Mouse (Mus musculus): Measurements from ENCODE around the gene E4f1. TPM values are rescaled to one million over a fixed set of nuclear protein-coding genes. Genes with fewer than 3 reads are reported as not detected.
A peak's percentile ranks its signal among the peaks of the same experiment; 100 is the strongest.

The E4f1 gene
- polyA plus RNA-seq (2016; fragmentation: Nextera tagmentation; extraction: Ambion mirVana): 37.9 and 38.5 TPM in 2 replicates

DNA sequence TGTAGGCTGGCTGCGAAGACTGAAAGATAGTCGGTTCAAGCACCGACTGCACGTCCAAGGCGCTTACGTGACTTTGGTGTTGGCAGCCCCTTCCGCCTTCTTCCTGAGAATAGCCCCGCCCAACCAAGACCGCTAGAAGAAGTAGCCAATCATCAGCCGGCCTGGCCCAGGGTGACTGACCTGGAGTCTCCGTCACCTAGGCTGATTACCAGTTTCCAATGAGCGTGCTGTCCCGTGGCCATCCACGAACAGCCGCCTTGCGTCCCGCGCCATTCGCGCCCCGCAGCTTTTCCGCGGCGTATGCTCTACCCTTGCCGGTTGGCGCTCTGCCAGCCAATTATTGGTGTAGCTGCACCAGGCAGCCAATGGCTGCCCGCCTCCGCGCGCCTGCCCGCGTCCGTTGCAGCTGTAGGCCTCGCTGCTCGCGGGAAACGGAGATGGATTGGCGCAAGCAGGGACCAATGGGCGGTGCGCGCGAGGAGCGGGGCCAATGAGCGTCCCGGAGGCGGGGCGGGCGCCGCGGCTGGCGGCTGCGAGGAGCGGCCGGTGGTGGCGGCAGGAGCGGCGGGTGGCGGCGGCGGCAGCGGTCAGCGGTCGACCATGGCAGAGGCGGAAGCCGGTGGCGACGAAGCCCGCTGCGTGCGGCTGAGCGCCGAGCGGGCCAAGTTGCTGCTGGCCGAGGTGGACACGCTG lies at the start of gene E4f1, which contains the start of gene Pgp:
Gene E4f1, minus strand, starts transcription at position 404 of the 693 bp plus-strand sequence.
Gene Pgp, plus strand, starts transcription at position 483 of the 693 bp plus-strand sequence.
- H3K4me3 ChIP-seq: peak within 1 kb of the TSS; percentile 84

DNA sequence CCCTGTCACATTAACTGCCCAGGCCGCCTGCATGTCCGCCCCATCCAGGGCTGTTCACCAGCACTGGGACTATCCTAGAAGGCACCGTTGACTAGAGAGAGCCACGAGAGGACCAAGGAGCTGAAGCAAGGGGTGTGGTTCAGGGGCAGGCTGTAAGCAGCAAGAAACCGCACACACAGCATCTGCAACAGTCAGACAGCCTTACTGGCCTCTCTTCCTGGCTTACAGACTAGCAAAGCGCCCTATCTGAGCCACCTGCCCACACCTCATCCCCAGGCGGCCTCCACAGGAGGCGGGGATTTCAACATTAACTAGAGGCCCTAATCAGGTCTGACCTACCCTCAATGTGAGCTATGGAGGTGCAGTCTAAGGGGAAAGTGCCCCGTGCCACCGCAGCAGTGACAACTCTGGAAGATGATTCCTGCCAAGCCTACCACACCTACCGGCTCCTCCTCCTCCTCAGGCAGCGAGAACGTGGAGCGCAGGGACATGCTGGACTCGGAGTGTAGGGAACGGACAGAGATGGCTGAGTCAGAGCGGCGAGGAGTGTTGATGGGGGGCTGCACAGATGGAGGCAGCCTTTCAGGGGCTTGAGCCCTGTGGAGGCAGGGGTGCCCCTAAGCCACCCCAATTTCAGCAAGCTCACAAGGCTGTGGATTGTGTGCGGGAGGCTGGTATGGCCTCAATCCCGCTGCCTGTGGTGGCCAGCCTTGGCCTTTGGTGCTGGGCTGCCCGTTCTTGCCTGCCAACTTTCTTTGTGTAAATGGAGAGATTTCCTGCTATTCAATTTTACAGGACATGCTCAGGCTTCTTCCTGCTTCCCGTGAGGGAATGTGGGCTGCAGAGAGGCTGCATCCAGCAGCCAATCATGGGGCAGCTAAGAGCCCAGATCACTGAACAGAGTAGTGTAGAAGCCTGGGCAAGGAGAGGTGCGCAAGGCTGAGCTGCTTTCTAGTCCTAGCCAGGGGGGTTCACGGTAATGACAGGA lies 44.5 kb upstream of the E4f1 start:
- WGBS: 90% methylated on average over 24 of the region's 24 CpGs
- Histone ChIP-seq H3K27me3 (replicated peaks) (no peaks in the 10 kb centered on the region), H3K4me3 (no peak overlapping the region), H3K9me3 (no peaks in the 10 kb centered on the region), H3K4me1 (no peaks in the 10 kb centered on the region; the same call in 1 of the 2 replicates), H3K9ac (no peak overlapping the region), H3K36me3 (peaks cover 90% of the 10 kb centered on the region), H3K4me2 (replicated peaks) (0 out of 2 replicates have a peak overlapping the region, but pooled peaks have one; percentile 7), H3K27ac (no peak overlapping the region)
- ATAC-seq (ENCODE audit: low FRiP score, low read depth): no peak

More for the DNA sequence above, at the start of gene E4f1, which contains the start of gene Pgp:
- Histone ChIP-seq H3K27ac (peak within 1 kb of the TSS; percentile 68; the same call in 1 of the 2 replicates), H3K36me3 (peaks cover 16% of the 10 kb centered on the region), H3K9ac (peak within 1 kb of the TSS; percentile 88), H3K4me2 (replicated peaks) (peak within 1 kb of the TSS; percentile 100), H3K9me3 (no peaks in the 10 kb centered on the region), H3K27me3 (replicated peaks) (no peaks in the 10 kb centered on the region), H3K4me1 (peaks cover 36% of the 10 kb centered on the region)
- under 1% methylated on average over 75 of the region's 75 CpGs for WGBS
- ATAC-seq (ENCODE audit: low FRiP score, low read depth): peak; percentile 98

DNA sequence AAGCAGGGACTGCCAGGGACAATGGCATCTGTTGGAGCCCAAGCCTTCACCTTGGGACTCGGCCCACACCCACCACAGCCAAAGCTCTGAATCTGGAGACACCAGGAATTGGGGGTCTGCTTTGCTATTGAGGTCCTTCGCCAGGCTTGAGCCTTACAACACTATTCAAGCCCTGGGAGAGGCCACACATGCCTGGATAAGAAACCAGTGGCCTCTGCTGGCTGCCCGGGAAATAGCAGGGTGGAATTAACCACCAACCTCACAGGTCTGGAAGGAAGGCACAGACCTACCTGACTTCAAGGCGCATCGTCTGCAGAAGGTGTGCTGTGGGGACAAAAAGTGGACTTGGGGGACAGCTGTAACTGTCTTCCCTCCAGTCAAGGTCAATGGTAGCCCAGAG lies 43.5 kb upstream of the E4f1 start:
- Histone ChIP-seq H3K27ac (no peak overlapping the region), H3K27me3 (replicated peaks) (no peaks in the 10 kb centered on the region), H3K4me2 (replicated peaks) (0 out of 2 replicates have a peak overlapping the region, but pooled peaks have one; percentile 7), H3K4me3 (no peak overlapping the region), H3K9ac (no peak overlapping the region), H3K36me3 (peaks cover 93% of the 10 kb centered on the region), H3K9me3 (no peaks in the 10 kb centered on the region), H3K4me1 (no peaks in the 10 kb centered on the region; the same call in 1 of the 2 replicates)
- 64% methylated on average over 5 of the region's 5 CpGs for WGBS
- no peak for ATAC-seq (ENCODE audit: low FRiP score, low read depth)

DNA sequence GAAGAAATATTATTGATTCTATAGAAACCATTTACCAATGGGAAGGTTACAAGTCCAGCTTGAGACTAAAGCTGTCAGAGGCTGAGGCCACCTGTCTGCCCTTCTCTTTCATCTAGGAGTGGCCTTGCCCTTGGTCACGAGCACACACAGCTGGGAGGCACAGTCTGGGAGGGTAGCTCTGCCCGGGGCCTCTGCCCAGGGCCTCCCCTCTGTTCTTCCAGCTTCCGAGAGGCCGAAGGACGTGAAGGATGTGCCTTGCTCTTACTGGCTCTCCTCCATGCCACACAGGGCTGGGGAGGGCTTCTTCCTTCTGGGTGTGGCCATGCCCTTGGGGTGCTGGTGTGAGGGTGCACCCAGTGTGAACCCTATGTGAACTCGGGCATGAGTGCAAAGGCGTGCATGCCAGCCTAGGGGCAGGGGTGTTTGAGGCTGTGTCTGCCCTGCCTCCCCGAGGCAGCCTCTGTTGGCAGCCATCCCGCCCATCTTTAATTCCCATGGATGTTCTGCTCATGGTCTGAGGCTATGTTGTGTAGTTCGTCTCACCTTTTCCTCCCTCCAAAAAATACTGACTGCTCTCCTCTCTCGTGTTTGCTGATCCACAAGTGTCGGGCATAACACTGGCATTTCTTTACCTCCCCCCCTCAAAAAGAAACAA lies 37.8 kb upstream of the E4f1 start:
- H3K9ac ChIP-seq: no peak overlapping the region
- no peaks in the 10 kb centered on the region for H3K9me3 ChIP-seq
- H3K27me3 ChIP-seq (replicated peaks): 0 out of 2 replicates have a peak, but pooled peaks cover 3% of the 10 kb centered on the region
- WGBS: 88% methylated on average over 12 of the region's 12 CpGs
- no peak overlapping the region for H3K4me3 ChIP-seq
- peaks cover 7% of the 10 kb centered on the region for H3K4me1 ChIP-seq
- peaks cover 86% of the 10 kb centered on the region for H3K36me3 ChIP-seq
- H3K4me2 ChIP-seq (replicated peaks): no peak overlapping the region
- H3K27ac ChIP-seq: no peak overlapping the region
- no peak for ATAC-seq (ENCODE audit: low FRiP score, low read depth)

DNA sequence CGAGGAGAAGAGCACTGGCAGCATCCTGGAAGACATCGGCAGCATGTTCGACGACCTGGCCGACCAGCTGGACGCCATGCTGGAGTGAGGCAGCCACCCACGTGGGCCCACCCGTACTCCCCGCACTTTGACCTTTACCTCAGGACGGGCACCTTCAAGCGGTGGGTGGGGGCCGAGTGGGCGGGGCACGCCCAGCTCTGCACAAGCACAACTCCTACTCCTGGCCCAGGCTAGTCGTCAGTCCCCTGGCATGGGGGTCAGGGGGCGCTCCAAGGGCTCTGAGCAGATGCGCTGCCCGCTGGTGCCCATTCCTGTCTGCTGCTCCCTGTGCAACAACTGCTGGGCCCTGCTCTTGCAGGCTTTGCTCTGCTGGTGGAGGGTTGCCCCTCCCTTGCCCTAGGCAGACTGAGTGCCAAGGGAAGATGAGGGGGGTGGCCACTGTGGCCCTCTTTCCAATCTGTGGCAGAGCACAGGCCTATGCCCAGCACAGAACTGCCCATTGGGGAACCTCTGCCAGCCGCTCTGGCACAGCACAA lies 37.1 kb upstream of the E4f1 start:
- Histone ChIP-seq H3K4me1 (peaks cover 7% of the 10 kb centered on the region), H3K4me2 (replicated peaks) (no peak overlapping the region), H3K36me3 (peaks cover 87% of the 10 kb centered on the region), H3K9ac (no peak overlapping the region), H3K27me3 (replicated peaks) (0 out of 2 replicates have a peak, but pooled peaks cover 3% of the 10 kb centered on the region), H3K9me3 (no peaks in the 10 kb centered on the region), H3K27ac (no peak overlapping the region), H3K4me3 (no peak overlapping the region)
- 59% methylated on average over 19 of the region's 19 CpGs for WGBS
- ATAC-seq (ENCODE audit: low FRiP score, low read depth): 0 out of 2 replicates have a peak, but pooled peaks have one; percentile 10

DNA sequence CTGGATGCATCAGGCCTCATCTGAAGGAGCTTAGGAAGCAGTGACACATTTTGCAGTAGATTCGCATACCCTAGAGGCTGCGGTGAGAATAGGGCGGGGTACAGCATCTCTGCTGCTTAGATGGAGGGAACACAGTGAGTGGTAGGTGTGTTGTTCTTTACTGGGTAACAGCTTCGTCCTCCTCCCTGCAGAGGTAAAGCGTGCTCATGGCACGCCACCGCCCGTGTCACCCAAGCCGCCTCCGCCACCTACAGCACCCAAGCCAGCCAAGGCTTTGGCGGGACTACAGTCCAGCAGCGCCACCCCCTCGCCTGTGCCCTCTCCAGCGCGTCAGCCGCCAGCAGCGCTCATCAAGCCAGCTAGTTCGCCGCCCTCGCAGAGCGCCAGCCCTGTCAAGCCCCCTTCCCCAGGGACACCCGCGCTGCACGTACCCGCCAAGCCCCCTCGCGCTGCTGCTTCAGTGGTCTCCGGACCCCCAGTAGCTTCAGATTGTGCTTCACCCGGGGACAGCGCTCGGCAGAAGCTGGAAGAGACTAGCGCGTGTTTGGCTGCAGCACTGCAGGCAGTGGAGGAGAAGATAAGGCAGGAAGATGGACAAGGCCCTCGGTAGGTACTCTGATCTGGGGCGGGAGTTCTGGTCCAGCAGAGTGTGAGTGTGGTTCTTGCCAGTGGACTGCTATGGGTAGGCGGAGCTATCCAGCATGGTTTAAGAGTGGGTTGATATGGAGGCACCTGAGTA lies 36.4 kb upstream of the E4f1 start:
- 29% methylated on average over 36 of the region's 36 CpGs for whole genome bisulfite sequencing
- Histone ChIP-seq H3K27ac (no peak overlapping the region), H3K27me3 (replicated peaks) (0 out of 2 replicates have a peak, but pooled peaks cover 3% of the 10 kb centered on the region), H3K36me3 (peaks cover 87% of the 10 kb centered on the region), H3K4me2 (replicated peaks) (peak overlapping the region; percentile 28), H3K9me3 (no peaks in the 10 kb centered on the region), H3K4me1 (peaks cover 7% of the 10 kb centered on the region), H3K9ac (no peak overlapping the region), H3K4me3 (no peak overlapping the region)
- ATAC-seq (ENCODE audit: low FRiP score, low read depth): 0 out of 2 replicates have a peak, but pooled peaks have one; percentile 5

DNA sequence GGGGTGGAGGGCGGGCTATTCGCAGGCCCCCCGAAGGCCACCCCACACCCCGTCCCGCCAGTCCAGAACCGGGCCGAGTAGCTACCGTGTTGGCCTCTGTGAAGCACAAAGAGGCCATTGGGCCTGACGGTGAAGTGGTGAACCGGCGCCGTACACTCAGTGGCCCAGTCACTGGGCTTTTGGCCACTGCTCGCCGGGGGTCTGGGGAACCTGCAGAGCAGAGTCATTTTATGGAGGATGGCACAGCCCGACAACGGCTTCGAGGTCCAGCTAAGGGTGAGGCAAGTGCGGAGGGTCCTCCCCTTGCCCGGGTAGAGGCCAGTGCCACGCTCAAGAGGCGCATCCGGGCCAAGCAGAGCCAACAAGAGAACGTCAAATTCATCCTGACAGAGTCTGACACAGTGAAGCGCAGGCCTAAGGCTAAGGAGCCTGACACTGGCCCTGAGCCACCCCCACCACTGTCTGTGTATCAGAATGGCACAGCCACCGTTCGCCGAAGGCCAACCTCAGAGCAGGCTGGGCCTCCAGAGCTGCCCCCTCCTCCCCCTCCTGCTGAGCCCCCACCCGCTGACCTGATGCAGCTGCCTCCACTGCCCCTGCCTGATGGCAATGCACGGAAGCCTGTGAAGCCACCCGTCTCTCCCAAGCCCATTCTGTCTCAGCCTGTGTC lies 35.3 kb upstream of the E4f1 start:
- Histone ChIP-seq H3K4me1 (peaks cover 7% of the 10 kb centered on the region), H3K36me3 (peaks cover 87% of the 10 kb centered on the region), H3K9ac (no peak overlapping the region), H3K27me3 (replicated peaks) (0 out of 2 replicates have a peak, but pooled peaks cover 3% of the 10 kb centered on the region), H3K4me2 (replicated peaks) (no peak overlapping the region), H3K27ac (no peak overlapping the region), H3K4me3 (no peak overlapping the region), H3K9me3 (no peaks in the 10 kb centered on the region)
- WGBS: 91% methylated on average over 30 of the region's 30 CpGs
- ATAC-seq (ENCODE audit: low FRiP score, low read depth): no peak

- Histone ChIP-seq H3K9ac (no peak overlapping the region), H3K4me2 (replicated peaks) (no peak overlapping the region), H3K27ac (no peak overlapping the region), H3K27me3 (replicated peaks) (0 out of 2 replicates have a peak, but pooled peaks cover 3% of the 10 kb centered on the region), H3K4me1 (peaks cover 7% of the 10 kb centered on the region), H3K36me3 (peaks cover 82% of the 10 kb centered on the region), H3K4me3 (no peak overlapping the region), H3K9me3 (no peaks in the 10 kb centered on the region)
- 96% methylated on average over 10 of the region's 10 CpGs for WGBS
- no peak for ATAC-seq (ENCODE audit: low FRiP score, low read depth)
Measured at GRCm38 (mm10) chr17:24504085-24504484, 34.0 kb upstream of the E4f1 start.

DNA sequence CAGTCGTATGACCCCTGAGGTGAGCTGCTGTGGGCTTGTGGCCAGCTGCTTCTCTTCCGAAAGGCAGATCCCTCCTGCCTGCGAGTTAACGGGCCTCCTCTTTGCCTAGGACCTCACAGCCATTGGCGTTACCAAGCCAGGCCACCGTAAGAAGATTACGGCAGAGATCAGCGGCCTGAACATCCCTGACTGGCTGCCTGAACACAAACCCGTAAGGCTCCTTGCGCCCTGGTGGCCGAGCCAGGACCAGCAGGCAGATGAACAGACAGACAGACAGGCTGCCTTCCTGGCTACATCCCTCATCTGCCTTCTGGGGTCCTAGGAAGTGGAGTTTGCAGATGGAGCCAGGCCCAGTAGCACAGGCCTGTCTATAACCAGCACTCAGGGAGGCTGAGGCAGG lies 32.1 kb upstream of the E4f1 start:
- Histone ChIP-seq H3K4me1 (peaks cover 7% of the 10 kb centered on the region), H3K27me3 (replicated peaks) (0 out of 2 replicates have a peak, but pooled peaks cover 2% of the 10 kb centered on the region), H3K27ac (no peak overlapping the region), H3K36me3 (peaks cover 81% of the 10 kb centered on the region), H3K4me2 (replicated peaks) (no peak overlapping the region), H3K9me3 (no peaks in the 10 kb centered on the region), H3K4me3 (no peak overlapping the region), H3K9ac (no peak overlapping the region)
- ATAC-seq (ENCODE audit: low FRiP score, low read depth): no peak
- WGBS: 46% methylated on average over 11 of the region's 11 CpGs

DNA sequence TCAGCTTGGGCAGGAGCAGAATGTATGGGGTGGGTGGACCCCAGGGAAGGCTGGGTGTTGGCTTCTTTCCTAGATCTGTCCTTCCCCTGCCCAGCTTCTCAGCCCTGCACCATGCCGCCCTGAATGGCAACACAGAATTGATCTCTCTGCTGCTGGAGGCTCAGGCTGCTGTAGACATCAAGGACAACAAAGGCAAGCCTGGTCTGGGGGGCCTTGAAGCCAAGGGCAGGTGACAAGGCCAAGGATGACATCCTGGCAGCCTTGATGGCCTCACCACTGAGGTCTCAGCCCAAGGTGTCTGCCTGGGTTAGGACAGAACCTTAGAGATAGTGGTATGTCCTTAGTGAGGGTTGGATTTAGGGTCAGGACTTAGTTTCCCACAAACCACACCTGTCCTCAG lies 25.9 kb upstream of the E4f1 start:
- H3K27me3 ChIP-seq (replicated peaks): no peaks in the 10 kb centered on the region
- no peak overlapping the region for H3K27ac ChIP-seq
- no peak overlapping the region for H3K4me2 ChIP-seq (replicated peaks)
- peaks cover 42% of the 10 kb centered on the region for H3K36me3 ChIP-seq
- 78% methylated on average over 1 of the region's 1 CpGs for WGBS
- no peak for ATAC-seq (ENCODE audit: low FRiP score, low read depth)
- H3K9ac ChIP-seq: no peak overlapping the region
- H3K9me3 ChIP-seq: no peaks in the 10 kb centered on the region
- no peaks in the 10 kb centered on the region for H3K4me1 ChIP-seq
- no peak overlapping the region for H3K4me3 ChIP-seq

Measured in neural tube, embryonic 12.5 days (tissue).